Mouse (Mus musculus) myocyte (in vitro differentiated cells): Measurements from ENCODE around the gene Otp. TPM values are rescaled to one million over a fixed set of nuclear protein-coding genes. Genes with fewer than 3 reads are reported as not detected.

Source experiments
- H3K27me3 ChIP-seq: one replicate; pipeline ENCODE4 v1.6.1; 2011; ENCODE audit not compliant: control insufficient read depth, insufficient read depth, insufficient read length
- H3K36me3 ChIP-seq: one replicate; pipeline ENCODE4 v1.6.1; 2011; ENCODE audit not compliant: control insufficient read depth, insufficient read depth
- H3K4me2 ChIP-seq: one replicate; pipeline ENCODE4 v1.6.1; 2011; ENCODE audit warnings: low read depth, control low read depth
- H3K4me3 ChIP-seq: one replicate; pipeline ENCODE4 v1.5.1; 2011; ENCODE audit warnings: mild to moderate bottlenecking, control low read depth, moderate library complexity
- H3K79me2 ChIP-seq: one replicate; pipeline ENCODE4 v1.6.1; 2011; ENCODE audit not compliant: control insufficient read depth, insufficient read depth
- H3ac ChIP-seq: one replicate; pipeline ENCODE4 v1.6.1; 2011; ENCODE audit not compliant: control insufficient read depth, insufficient read length
- CEBPB ChIP-seq: IDR thresholded peaks from 2 replicates; pipeline ENCODE4 v1.6.1; 2011; ENCODE audit warnings: mild to moderate bottlenecking, moderate library complexity; ENCODE audit not compliant: poor library complexity, insufficient read depth, severe bottlenecking
- E2F4 ChIP-seq: IDR thresholded peaks from one replicate; pipeline ENCODE4 v1.6.1; 2011; ENCODE audit warnings: mild to moderate bottlenecking, control low read depth, moderate library complexity; ENCODE audit not compliant: insufficient read depth
- MAX ChIP-seq: IDR thresholded peaks from one replicate; pipeline ENCODE4 v1.6.1; 2011; ENCODE audit warnings: low read depth, mild to moderate bottlenecking, control low read depth
- MYOD1 ChIP-seq, 3 experiments: IDR thresholded peaks; one replicate each; pipeline ENCODE4 v1.6.1; 2011; ENCODE audit warnings: control low read depth in 2 of 3, low read depth in 2 of 3, mild to moderate bottlenecking in 2 of 3, moderate library complexity in 1 of 3; ENCODE audit not compliant: insufficient read length in 2 of 3, control insufficient read depth in 1 of 3
- MYOG ChIP-seq, 3 experiments: IDR thresholded peaks; one replicate each; pipeline ENCODE4 v1.6.1; 2011; ENCODE audit warnings: control low read depth in 2 of 3, low read depth in 2 of 3, mild to moderate bottlenecking in 2 of 3; ENCODE audit not compliant: insufficient read length in 2 of 3, control insufficient read depth in 1 of 3, insufficient read depth in 1 of 3
- POLR2A ChIP-seq: IDR thresholded peaks from one replicate; pipeline ENCODE4 v1.6.1; 2011; ENCODE audit warnings: low read depth, mild to moderate bottlenecking, control low read depth, moderate library complexity; ENCODE audit not compliant: insufficient read length
- POLR2AphosphoS2 ChIP-seq: IDR thresholded peaks from one replicate; pipeline ENCODE4 v1.6.1; 2011; ENCODE audit warnings: low read depth, control low read depth; ENCODE audit not compliant: insufficient read length
- REST ChIP-seq: IDR thresholded peaks from one replicate; pipeline ENCODE4 v1.6.1; 2011; ENCODE audit warnings: mild to moderate bottlenecking, control low read depth, moderate library complexity; ENCODE audit not compliant: insufficient read depth, insufficient read length
- SRF ChIP-seq: IDR thresholded peaks from one replicate; pipeline ENCODE4 v1.6.1; 2011; ENCODE audit warnings: low read depth; ENCODE audit not compliant: control insufficient read depth, insufficient read length
- TCF12 ChIP-seq: IDR thresholded peaks from one replicate; pipeline ENCODE4 v1.6.1; 2011; ENCODE audit warnings: mild to moderate bottlenecking, control low read depth; ENCODE audit not compliant: poor library complexity, insufficient read depth, severe bottlenecking
- TCF3 ChIP-seq: IDR thresholded peaks from one replicate; pipeline ENCODE4 v1.6.1; 2011; ENCODE audit warnings: low read depth, control low read depth; ENCODE audit not compliant: insufficient read length
- USF1 ChIP-seq: IDR thresholded peaks from one replicate; pipeline ENCODE4 v1.6.1; 2011; ENCODE audit warnings: low read depth, mild to moderate bottlenecking, control low read depth, moderate library complexity
- polyA plus RNA-seq: library from polyadenylated mRNA; unstranded; fragments of >200 nt; fragmentation: generic; extraction: Trizol; gene quantifications from one replicate; pipeline ENCODE4 v1.2.1, GENCODE M21; 2012; ENCODE audit warnings: missing spikeins

The Otp gene
- polyA plus RNA-seq, 1 experiment = not detected

DNA sequence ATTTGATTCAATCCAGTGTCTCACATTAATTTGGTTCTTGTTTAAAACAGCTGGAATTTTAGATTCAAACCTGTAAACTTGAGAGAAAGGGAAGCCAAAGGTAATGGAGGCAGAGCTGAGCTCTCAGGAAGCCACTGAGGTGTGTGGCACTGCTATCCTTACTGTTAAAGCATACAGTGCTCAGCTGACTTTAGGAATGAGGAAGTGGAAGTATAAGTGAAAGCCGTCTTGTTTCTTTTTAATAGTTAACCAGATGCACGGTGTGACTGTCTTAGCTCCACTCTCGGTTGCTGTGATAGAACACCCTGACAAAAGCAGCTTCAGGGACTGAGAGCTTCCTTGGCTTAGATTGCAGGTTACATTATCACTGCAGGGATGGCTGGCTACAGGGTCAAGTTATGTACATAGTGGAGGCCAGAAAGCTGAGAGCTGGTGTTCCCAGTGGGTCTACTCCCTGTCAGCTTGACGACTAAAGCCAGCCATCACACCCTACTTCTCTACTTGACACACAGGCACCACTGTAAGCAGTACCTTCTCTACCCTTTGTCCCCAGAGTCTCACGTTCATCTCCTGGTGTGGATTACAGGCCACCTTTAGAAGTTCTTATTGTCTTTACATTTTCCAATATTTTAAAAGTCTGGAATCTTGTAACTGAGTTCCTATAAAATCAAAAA is 37.2 kb upstream of the Otp start:
- H3K79me2 ChIP-seq = no peaks in the 10 kb centered on the region
- peaks cover 36% of the 10 kb centered on the region for H3K36me3 ChIP-seq
- H3ac ChIP-seq = no peak overlapping the region
- no peak overlapping the region for H3K4me3 ChIP-seq
- H3K4me2 ChIP-seq = no peak overlapping the region
- no peaks in the 10 kb centered on the region for H3K27me3 ChIP-seq
- no peak for TF ChIP-seq MAX
- no peak for TF ChIP-seq TCF3
- no peak for TF ChIP-seq USF1
- no peak for TF ChIP-seq POLR2A
- no peak for TF ChIP-seq MYOD1 (IDR thresholded peaks at IDR 0.05; ENCODE audit: control insufficient read depth in 1 of 3, insufficient read length in 2 of 3, low read depth in 2 of 3)
- TF ChIP-seq CEBPB = no peak
- no peak for TF ChIP-seq E2F4
- no peak for TF ChIP-seq MYOG (IDR thresholded peaks at IDR 0.05; ENCODE audit: control insufficient read depth in 1 of 3, insufficient read depth in 1 of 3, insufficient read length in 2 of 3, low read depth in 2 of 3)
- no peak for TF ChIP-seq SRF
- TF ChIP-seq TCF12 = no peak

DNA sequence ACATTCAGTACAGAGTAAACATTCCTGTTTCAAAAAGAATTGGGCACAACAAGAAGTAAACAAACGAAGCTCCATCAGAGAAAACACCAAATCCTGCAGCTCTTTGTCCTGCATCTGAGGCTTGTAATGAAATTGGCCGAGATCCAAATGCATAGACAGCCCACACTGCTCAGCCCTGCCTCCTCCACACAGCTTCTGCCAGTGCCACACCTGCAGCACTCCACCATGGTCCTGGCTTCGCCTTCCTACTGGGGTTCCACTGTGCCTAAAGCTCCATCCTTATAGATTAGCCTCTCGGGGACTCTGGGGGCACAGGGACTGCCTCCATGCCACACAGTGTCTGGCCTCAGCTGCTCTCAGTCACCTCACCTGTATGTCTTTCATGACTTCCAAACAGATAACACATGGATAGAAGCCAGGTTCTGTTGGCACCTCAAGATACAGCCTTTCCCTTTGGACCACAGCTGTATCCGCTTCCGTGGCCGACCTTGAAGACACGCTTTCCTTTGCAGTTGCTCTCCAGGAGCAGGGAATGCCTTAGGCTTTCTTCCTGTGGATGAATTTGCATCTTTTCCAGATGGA is 36.6 kb upstream of the Otp start:
- H3K4me3 ChIP-seq = no peak overlapping the region
- H3K36me3 ChIP-seq = peaks cover 29% of the 10 kb centered on the region
- no peak for TF ChIP-seq MAX
- TF ChIP-seq USF1 = no peak
- TF ChIP-seq POLR2A = no peak
- TF ChIP-seq E2F4 = no peak
- no peak for TF ChIP-seq MYOG (IDR thresholded peaks at IDR 0.05; ENCODE audit: control insufficient read depth in 1 of 3, insufficient read depth in 1 of 3, insufficient read length in 2 of 3, low read depth in 2 of 3)
- TF ChIP-seq REST = no peak
- no peak for TF ChIP-seq CEBPB
- no peak for TF ChIP-seq MYOD1 (IDR thresholded peaks at IDR 0.05; ENCODE audit: control insufficient read depth in 1 of 3, insufficient read length in 2 of 3, low read depth in 2 of 3)
- TF ChIP-seq TCF3 = no peak
- no peak for TF ChIP-seq SRF
- TF ChIP-seq POLR2AphosphoS2 = no peak
- no peak overlapping the region for H3ac ChIP-seq
- H3K4me2 ChIP-seq = no peak overlapping the region
- no peaks in the 10 kb centered on the region for H3K27me3 ChIP-seq
- no peaks in the 10 kb centered on the region for H3K79me2 ChIP-seq

GRCm38 (mm10) chr13:94843236-94843635 is 32.2 kb upstream of the Otp start:
- no peak overlapping the region for H3ac ChIP-seq
- no peaks in the 10 kb centered on the region for H3K27me3 ChIP-seq
- TF ChIP-seq TCF3 (no peak), USF1 (no peak), MAX (no peak), REST (no peak), TCF12 (no peak), MYOG (IDR thresholded peaks at IDR 0.05; ENCODE audit: control insufficient read depth in 1 of 3, insufficient read depth in 1 of 3, insufficient read length in 2 of 3, low read depth in 2 of 3) (no peak), CEBPB (no peak), E2F4 (no peak), SRF (no peak), POLR2AphosphoS2 (no peak), POLR2A (no peak), MYOD1 (IDR thresholded peaks at IDR 0.05; ENCODE audit: control insufficient read depth in 1 of 3, insufficient read length in 2 of 3, low read depth in 2 of 3) (no peak)
- no peaks in the 10 kb centered on the region for H3K79me2 ChIP-seq
- H3K4me2 ChIP-seq = no peak overlapping the region
- H3K4me3 ChIP-seq = no peak overlapping the region
- peaks cover 14% of the 10 kb centered on the region for H3K36me3 ChIP-seq

- TF ChIP-seq REST = no peak
- TF ChIP-seq USF1 = no peak
- no peak for TF ChIP-seq POLR2AphosphoS2
- TF ChIP-seq SRF = no peak
- no peak for TF ChIP-seq CEBPB
- TF ChIP-seq POLR2A = no peak
- TF ChIP-seq MYOD1 (IDR thresholded peaks at IDR 0.05; ENCODE audit: control insufficient read depth in 1 of 3, insufficient read length in 2 of 3, low read depth in 2 of 3) = no peak
- no peak for TF ChIP-seq TCF3
- TF ChIP-seq MAX = no peak
- TF ChIP-seq MYOG (IDR thresholded peaks at IDR 0.05; ENCODE audit: control insufficient read depth in 1 of 3, insufficient read depth in 1 of 3, insufficient read length in 2 of 3, low read depth in 2 of 3) = no peak
- no peak for TF ChIP-seq E2F4
- no peak for TF ChIP-seq TCF12
- Histone ChIP-seq H3K79me2 (no peaks in the 10 kb centered on the region), H3K36me3 (no peaks in the 10 kb centered on the region), H3K4me2 (no peak overlapping the region), H3ac (no peak overlapping the region), H3K27me3 (no peaks in the 10 kb centered on the region), H3K4me3 (no peak overlapping the region)
These were observed 27.5 kb upstream of the Otp start for GRCm38 (mm10) chr13:94847870-94848269.
